Mouse (Mus musculus) hindbrain, postnatal 0 days (tissue): ENCODE measurements around the gene Pin1rt1. TPM values are rescaled to one million over a fixed set of nuclear protein-coding genes. Genes with fewer than 3 reads are reported as not detected.

Experiments
- ATAC-seq: fragments of 200-750 bp; cut with Nextera tagmentation; 2 replicates; pipeline ENCODE4 v1.8.0; 2017; ENCODE audit warnings: mild to moderate bottlenecking, moderate TSS enrichment, moderate library complexity
- DNase-seq: peaks from one replicate; pipeline ENCODE4 v3.0.0-alpha.2; 2015; ENCODE audit warnings: low spot score
- H3K27ac ChIP-seq: fragments of 300-500 bp; sonication (generic); 2 replicates; pipeline ENCODE4 v1.5.1; 2014; ENCODE audit warnings: mild to moderate bottlenecking
- H3K27me3 ChIP-seq: fragments of 300-500 bp; sonication (generic); 2 replicates; pipeline ENCODE4 v1.6.1; 2014; ENCODE audit warnings: low read length, mixed read lengths; ENCODE audit not compliant: insufficient read depth
- H3K36me3 ChIP-seq: fragments of 300-500 bp; sonication (generic); 2 replicates; pipeline ENCODE4 v1.6.1; 2014; ENCODE audit warnings: low read length, mixed read lengths; ENCODE audit not compliant: insufficient read depth
- H3K4me1 ChIP-seq: fragments of 300-500 bp; sonication (generic); 2 replicates; pipeline ENCODE4 v1.6.1; 2014; ENCODE audit warnings: antibody characterized with exemption, low read length, mixed read lengths; ENCODE audit not compliant: insufficient read depth
- H3K4me2 ChIP-seq: fragments of 300-500 bp; sonication (generic); 2 replicates; pipeline ENCODE4 v1.6.1; 2014; ENCODE audit warnings: low read depth, mild to moderate bottlenecking, low read length, moderate library complexity, mixed read lengths
- H3K4me3 ChIP-seq: fragments of 300-500 bp; sonication (generic); 2 replicates; pipeline ENCODE4 v1.5.1; 2014; ENCODE audit warnings: low read length
- H3K9ac ChIP-seq: fragments of 300-500 bp; sonication (generic); replicated peaks from 2 replicates; pipeline ENCODE4 v1.6.1; 2014; ENCODE audit warnings: mild to moderate bottlenecking, low read length, moderate library complexity, mixed read lengths
- H3K9me3 ChIP-seq: fragments of 300-500 bp; sonication (generic); 2 replicates; pipeline ENCODE4 v1.6.1; 2016; ENCODE audit warnings: low read length, mixed read lengths
- CTCF ChIP-seq: IDR thresholded peaks from 2 replicates; pipeline ENCODE4 v1.5.1; 2016; ENCODE audit warnings: antibody characterized with exemption, control low read depth, low read depth
- WGBS: fragments of 180-500 bp; shearing (Covaris S2); extraction: QIAGEN DNeasy Blood & Tissue Kit; methylation state at CpG from one replicate; pipeline ENCODE4 v1.1.7; 2014; 5-methylcytosine and 5-hydroxymethylcytosine counted together
- polyA plus RNA-seq: library from polyadenylated mRNA; unstranded; fragments of >200 nt; fragmentation: Nextera tagmentation; extraction: Ambion mirVana; gene quantifications from 2 replicates; pipeline ENCODE4 v1.2.1, GENCODE M21; 2015
- total RNA-seq: library from RNA; depleted of rRNA; stranded (reverse); fragments of >200 nt; gene quantifications from 2 replicates; pipeline ENCODE4 v1.2.3, GENCODE M21; 2014; rRNA removed

Pin1rt1 gene
- total and polyA plus RNA-seq, 2 experiments from 2014 or later, result not detected

DNA sequence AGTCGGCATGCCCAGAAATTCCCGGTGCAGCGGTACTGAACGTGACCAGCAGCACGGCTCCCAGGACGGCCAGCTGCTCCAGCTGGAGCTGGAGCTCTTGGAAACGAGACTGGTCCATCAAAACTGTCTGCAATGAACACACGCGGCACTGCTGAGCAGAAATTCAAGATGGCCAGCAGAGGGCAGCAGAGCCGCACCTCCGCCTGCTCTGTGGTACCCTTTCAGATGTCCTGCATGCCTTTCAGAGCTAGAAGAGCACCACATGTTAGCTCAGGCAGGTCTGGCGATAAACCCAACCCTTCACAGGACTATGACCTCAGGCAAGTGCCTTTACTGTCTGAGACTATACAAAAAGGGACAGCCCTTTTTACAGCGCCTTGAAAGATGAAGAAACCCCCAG, 30.8 kb downstream of the Pin1rt1 start:
- Histone ChIP-seq H3K27me3 (no peaks in the 10 kb centered on the region), H3K4me1 (no peaks in the 10 kb centered on the region), H3K27ac (no peak overlapping the region), H3K9me3 (no peaks in the 10 kb centered on the region), H3K4me2 (no peak overlapping the region), H3K4me3 (no peak overlapping the region), H3K36me3 (peaks cover 27% of the 10 kb centered on the region; the same call in 1 of the 2 replicates), H3K9ac (no peak overlapping the region)
- DNase-seq (peak; percentile 91), ATAC-seq (peak; percentile 93)
- WGBS, result 7% methylated on average over 13 of the region's 13 CpGs
- peak; percentile 99 for TF ChIP-seq CTCF

DNA sequence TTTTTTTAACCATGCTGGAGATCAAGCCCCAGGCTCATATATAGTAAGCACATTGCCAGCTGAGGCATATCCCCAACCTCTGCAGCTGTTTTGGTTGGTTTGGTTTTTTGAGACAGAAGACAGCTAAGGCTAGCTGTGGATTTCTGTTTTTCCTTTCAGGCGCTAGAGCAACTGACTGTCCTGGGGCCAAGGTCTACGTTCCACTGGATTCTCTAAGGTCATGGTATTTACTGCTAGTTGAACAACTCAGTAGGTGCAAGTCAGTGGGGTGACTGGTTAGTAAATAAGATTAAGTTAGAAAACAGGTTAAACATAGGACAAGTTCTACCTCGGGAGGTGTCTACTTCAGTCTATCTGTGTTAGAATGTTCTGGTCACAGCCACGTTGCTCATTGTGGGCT, 31.4 kb downstream of the Pin1rt1 start:
- Histone ChIP-seq H3K4me2 (no peak overlapping the region), H3K9ac (no peak overlapping the region), H3K27me3 (no peaks in the 10 kb centered on the region), H3K9me3 (no peaks in the 10 kb centered on the region), H3K27ac (no peak overlapping the region), H3K4me3 (no peak overlapping the region), H3K36me3 (peaks cover 33% of the 10 kb centered on the region; the same call in 1 of the 2 replicates), H3K4me1 (no peaks in the 10 kb centered on the region)
- TF ChIP-seq CTCF, result no peak
- ATAC-seq, result no peak
- 92% methylated on average over 4 of the region's 4 CpGs for WGBS
- no peak for DNase-seq

DNA sequence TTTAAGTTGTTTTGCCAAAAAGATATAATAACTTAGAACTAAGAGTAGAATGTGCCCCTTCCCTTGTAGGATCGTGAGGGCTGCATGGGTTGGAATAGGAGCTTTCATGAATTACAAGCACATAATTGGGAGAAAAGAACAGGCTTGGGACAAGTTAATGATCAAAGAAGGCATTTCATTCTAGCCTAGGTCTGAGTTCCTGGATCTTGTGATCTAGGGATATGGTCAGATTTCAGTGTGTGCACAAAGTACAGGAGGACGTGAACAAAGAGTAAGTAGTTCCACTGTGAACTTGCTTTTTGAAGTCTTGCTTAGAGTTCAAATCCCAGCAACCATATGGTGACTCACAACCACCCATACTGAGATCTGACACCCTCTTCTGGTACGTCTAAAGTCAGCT, 38.9 kb downstream of the Pin1rt1 start:
- TF ChIP-seq CTCF, result no peak
- ATAC-seq (no peak), DNase-seq (no peak)
- H3K4me3 ChIP-seq, result no peak overlapping the region
- H3K27ac ChIP-seq, result no peak overlapping the region
- 91% methylated on average over 3 of the region's 3 CpGs for WGBS
- peaks cover 24% of the 10 kb centered on the region; the same call in 1 of the 2 replicates for H3K36me3 ChIP-seq
- H3K4me2 ChIP-seq, result no peak overlapping the region
- H3K27me3 ChIP-seq, result no peaks in the 10 kb centered on the region
- no peaks in the 10 kb centered on the region for H3K4me1 ChIP-seq
- H3K9ac ChIP-seq, result no peak overlapping the region
- no peaks in the 10 kb centered on the region for H3K9me3 ChIP-seq

DNA sequence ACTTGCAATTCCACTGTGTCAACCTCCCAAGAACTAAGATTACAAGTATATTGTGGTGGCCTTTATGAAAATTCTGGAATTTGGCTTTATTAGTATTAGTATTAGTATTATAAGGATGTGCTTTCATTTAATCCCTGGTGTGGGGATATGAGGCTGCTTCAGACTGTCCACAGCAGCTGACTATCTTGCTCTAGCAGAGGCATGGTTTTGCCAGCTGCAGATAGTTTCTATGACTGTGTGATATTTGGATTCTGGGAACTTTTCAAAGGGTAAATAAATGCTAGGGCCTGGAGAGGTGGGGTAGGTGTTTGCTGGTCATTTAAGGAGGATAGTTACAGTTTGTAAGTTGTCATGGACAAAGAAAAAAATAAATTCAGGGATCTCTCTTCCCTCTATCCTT, 44.5 kb downstream of the Pin1rt1 start:
- no peaks in the 10 kb centered on the region for H3K4me1 ChIP-seq
- H3K4me3 ChIP-seq, result no peak overlapping the region
- no peak overlapping the region for H3K27ac ChIP-seq
- no peaks in the 10 kb centered on the region for H3K9me3 ChIP-seq
- H3K9ac ChIP-seq, result no peak overlapping the region
- no peaks in the 10 kb centered on the region; the same call in 1 of the 2 replicates for H3K36me3 ChIP-seq
- H3K27me3 ChIP-seq, result no peaks in the 10 kb centered on the region
- ATAC-seq (no peak), DNase-seq (no peak)
- H3K4me2 ChIP-seq, result no peak overlapping the region
- no peak for TF ChIP-seq CTCF

DNA sequence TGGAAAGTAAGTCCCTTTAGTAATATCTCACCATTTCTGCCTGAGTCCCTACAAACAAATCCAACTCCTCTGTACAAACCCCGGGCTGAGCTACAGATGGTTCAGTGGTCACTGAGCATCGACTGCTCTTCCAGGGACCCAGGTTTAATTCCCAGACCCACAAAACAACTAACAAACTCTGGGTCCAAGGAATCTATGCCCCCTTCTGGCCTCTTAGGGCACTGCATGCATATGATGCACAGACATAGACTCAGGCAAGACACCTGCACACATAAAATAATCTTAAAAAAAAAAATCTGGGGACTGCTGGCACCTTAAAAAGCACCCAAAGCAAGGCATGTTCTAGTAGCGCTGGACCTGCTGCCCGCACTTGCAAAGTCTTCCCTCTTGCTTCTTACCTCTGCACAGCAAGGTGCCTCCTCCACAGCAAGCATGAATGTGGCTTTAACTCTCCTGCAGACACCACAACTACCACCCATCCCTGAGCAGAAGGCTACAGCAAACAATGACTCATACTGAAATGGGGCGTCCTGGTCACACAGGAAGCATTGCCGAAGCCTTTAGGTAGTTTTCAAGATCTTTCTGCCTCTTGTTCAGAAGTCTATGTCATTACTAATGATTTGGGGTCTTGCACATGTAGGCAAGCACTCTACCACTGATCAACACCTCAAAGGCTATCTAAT, 46.9 kb downstream of the Pin1rt1 start:
- H3K4me2 ChIP-seq, result no peak overlapping the region
- TF ChIP-seq CTCF, result peak; percentile 35; the same call in 1 of the 2 replicates
- 90% methylated on average over 6 of the region's 6 CpGs for WGBS
- H3K9ac ChIP-seq, result no peak overlapping the region
- H3K9me3 ChIP-seq, result no peaks in the 10 kb centered on the region
- H3K4me3 ChIP-seq, result no peak overlapping the region
- no peaks in the 10 kb centered on the region for H3K27me3 ChIP-seq
- DNase-seq, result no peak
- H3K36me3 ChIP-seq, result no peaks in the 10 kb centered on the region; the same call in 1 of the 2 replicates
- H3K4me1 ChIP-seq, result no peaks in the 10 kb centered on the region
- ATAC-seq, result no peak
- H3K27ac ChIP-seq, result no peak overlapping the region

Other genes starting within 250 kb of the Pin1rt1 start
- gene Hipk3, start 221.9 kb downstream of the Pin1rt1 start, total RNA-seq, result 42.4 and 58.0 TPM in 2 replicates
- gene Hipk3, start 221.9 kb downstream of the Pin1rt1 start, polyA plus RNA-seq, result 5.6 and 6.6 TPM in 2 replicates
- 10.0 and 24.8 TPM in 2 replicates for gene Cstf3, start 125.9 kb downstream of the Pin1rt1 start, total RNA-seq
- 61.2 and 64.8 TPM in 2 replicates for gene Cstf3, start 125.9 kb downstream of the Pin1rt1 start, polyA plus RNA-seq
- gene Tcp11l1, start 4.2 kb downstream of the Pin1rt1 start, total RNA-seq, result 27.0 and 46.5 TPM in 2 replicates
- 64.2 and 69.6 TPM in 2 replicates for gene Tcp11l1, start 4.2 kb downstream of the Pin1rt1 start, polyA plus RNA-seq
- 1.3 and 1.8 TPM in 2 replicates for gene Depdc7, start 26.5 kb upstream of the Pin1rt1 start, total RNA-seq
- gene Depdc7, start 26.5 kb upstream of the Pin1rt1 start, polyA plus RNA-seq, result 0.59 and 1.2 TPM in 2 replicates
- 12.2 and 14.1 TPM in 2 replicates for gene Qser1, start 100.4 kb upstream of the Pin1rt1 start, total RNA-seq
- gene Qser1, start 100.4 kb upstream of the Pin1rt1 start, polyA plus RNA-seq, result 4.1 and 4.3 TPM in 2 replicates
- gene Prrg4, start 133.5 kb upstream of the Pin1rt1 start, total RNA-seq, result 2.2 and 3.8 TPM in 2 replicates
- gene Prrg4, start 133.5 kb upstream of the Pin1rt1 start, polyA plus RNA-seq, result 1.4 and 1.6 TPM in 2 replicates
- 15.2 TPM in 1 of 2 replicates, not detected in the other for gene Ccdc73, start 151.4 kb upstream of the Pin1rt1 start, total RNA-seq
- 3.7 and 5.2 TPM in 2 replicates for gene Ccdc73, start 151.4 kb upstream of the Pin1rt1 start, polyA plus RNA-seq